9 mouse cellular contexts compared by ENCODE assay signal in genomic region chr4:40983686-40984085, GRCm38 (mm10). TPM values are rescaled to one million over a fixed set of nuclear protein-coding genes. Genes with fewer than 3 reads are reported as not detected.
DNase-seq lines count a peak whose midpoint lies in the region.
"Had no signal": no experiment of that assay in that cellular context is flagged by ENCODE, and none has a peak within 500 bp of the region (broad histone marks: within the 10 kb centered on the region; RNA-seq: fewer than 3 reads in every experiment).

No protein-coding gene starts in this region.

- DNase-seq in kidney, adult 9 months = peak; percentile 24
- no peak for DNase-seq in kidney, postnatal 10 days
- peak; percentile 74 to 79 for DNase-seq in gastrocnemius, adult 8-10 months (ENCODE audit: low spot score in 2 of 2)
- DNase-seq in heart, adult 8-10 months (ENCODE audit: low spot score) = peak; percentile 68
- DNase-seq in heart, postnatal 36 days = peak; percentile 52 to 61
- DNase-seq in spleen, postnatal 36 days (ENCODE audit: low spot score in 2 of 2) = no peak
- DNase-seq in cerebellum, adult 9-10 months = no peak
- DNase-seq: cerebellum, postnatal 25 days; lung, postnatal 4 days had no signal

- intact Hi-C loops in heart, postnatal 36 days (cut with DNase I) = no loop called here

RNA-seq across cellular contexts. Expression of gene Nfx1, which starts 13.0 kb away (rescaled TPM):
- total RNA-seq in gastrocnemius, adult 8-10 months (2022) = 10 to 100 TPM; 19.9 to 22.8 (median 22.3) TPM
- 10 to 100 TPM; 18.8 to 24.0 (median 21.1) TPM for total RNA-seq in heart, adult 8-10 months (2022)
- total RNA-seq in heart, postnatal 36 days (2021) = 10 to 100 TPM; 20.9 to 22.8 TPM

RNA-seq across cellular contexts. Expression of gene Chmp5, which starts 35.5 kb away (rescaled TPM):
- 10 to 100 TPM; 20.6 to 21.7 (median 21.3) TPM for total RNA-seq in gastrocnemius, adult 8-10 months (2022)
- 10 to 100 TPM; 32.2 to 39.2 (median 37.1) TPM for total RNA-seq in heart, adult 8-10 months (2022)
- 10 to 100 TPM; 39.2 to 40.1 TPM for total RNA-seq in heart, postnatal 36 days (2021)

RNA-seq across cellular contexts. Expression of gene Bag1, which starts 35.6 kb away (rescaled TPM):
- 100 to 1,000 TPM; 229 to 241 (median 229) TPM for total RNA-seq in gastrocnemius, adult 8-10 months (2022)
- 100 to 1,000 TPM; 252 to 291 (median 269) TPM for total RNA-seq in heart, adult 8-10 months (2022)
- total RNA-seq in heart, postnatal 36 days (2021) = 100 to 1,000 TPM; 260 to 269 TPM

Comparison
In these comparisons a context has a peak if more than half of its experiments do, and no peak if none do; other contexts are left out.
1. DNase-seq: peak in kidney, adult 9 months (single experiment), gastrocnemius, adult 8-10 months (2 of 2), heart, adult 8-10 months (single experiment) and heart, postnatal 36 days (2 of 2); none in kidney, postnatal 10 days (single experiment), spleen, postnatal 36 days (0 of 2) and cerebellum, adult 9-10 months (single experiment).